Mouse (Mus musculus): ENCODE data around the gene Unk.

DNA sequence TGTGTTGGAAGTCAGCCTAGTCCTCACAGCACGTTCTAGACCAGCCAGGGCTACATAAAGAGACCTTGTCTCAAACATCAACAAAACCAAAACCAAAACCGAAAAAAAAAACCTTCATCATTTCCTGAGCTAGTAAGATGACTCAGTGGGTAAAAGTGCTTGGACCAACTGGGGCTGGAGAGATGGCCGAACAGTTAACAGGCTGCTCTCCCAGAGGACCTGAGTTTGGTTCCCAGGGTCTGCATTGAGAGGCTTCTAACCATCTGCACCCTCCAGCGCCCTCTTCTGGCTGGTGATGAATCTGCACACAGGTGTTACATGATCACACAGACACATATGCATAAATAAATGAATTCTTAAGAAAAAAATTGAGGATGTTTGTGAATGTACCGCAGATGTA is 41.4 kb downstream of the Unk start:
- TF ChIP-seq CTCF (IDR thresholded peaks at IDR 0.05; ENCODE audit: borderline replicate concordance, insufficient read depth, low read depth, low read length) (peak; percentile 24; the same call in 1 of the 2 replicates), POLR2A (IDR thresholded peaks at IDR 0.05; ENCODE audit: borderline replicate concordance, insufficient read depth, low read length) (no peak)

Data from cerebellum, adult 2 months (tissue).